Comparison of ENCODE assay signal across 16 mouse cellular contexts in the genomic region with DNA sequence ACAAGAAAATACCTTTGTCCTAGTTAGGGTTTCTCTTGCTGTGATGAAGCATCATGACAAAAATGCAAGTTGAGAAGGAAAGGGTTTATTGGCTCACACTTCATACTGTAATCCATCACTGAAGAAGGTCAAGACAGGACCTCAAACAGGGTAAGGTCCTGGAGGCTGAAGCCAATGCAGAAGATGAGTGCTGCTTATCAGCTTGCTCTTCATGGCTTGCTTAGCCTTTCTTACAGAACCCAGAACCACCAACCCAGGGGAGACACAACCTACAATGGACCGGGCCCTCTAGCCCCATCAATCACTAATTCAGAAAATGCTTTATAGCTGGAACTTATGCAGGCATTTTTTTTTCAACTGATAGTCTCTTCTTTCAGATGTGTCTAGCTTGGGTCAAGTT. TPM values are rescaled to one million over a fixed set of nuclear protein-coding genes. Genes with fewer than 3 reads are reported as not detected.
"Had no signal": no experiment of that assay in that cellular context is flagged by ENCODE, and none has a peak within 500 bp of the region (broad histone marks: within the 10 kb centered on the region; RNA-seq: fewer than 3 reads in every experiment).

No protein-coding gene starts in this region.

- H3K4me1 ChIP-seq: midbrain, embryonic 12.5 days; neural tube, embryonic 12.5 days; stomach, embryonic 15.5 days had no signal

- DNase-seq: lung, adult 18-20 months; lung, embryonic 14.5 days; lung, postnatal 10 days; lung, postnatal 4 days; midbrain, embryonic 14.5 days; right cerebral cortex, postnatal 14 days; thymus, adult 2 months; thymus, postnatal 25 days; thymus, postnatal 4 days had no signal

- H3K27ac ChIP-seq: liver, embryonic 14.5 days; midbrain, embryonic 12.5 days; neural tube, embryonic 12.5 days; stomach, embryonic 15.5 days; stomach, postnatal 0 days had no signal

- H3K27me3 ChIP-seq: midbrain, embryonic 12.5 days; neural tube, embryonic 12.5 days; stomach, embryonic 15.5 days had no signal

- H3K4me2 ChIP-seq: lung, embryonic 14.5 days; midbrain, embryonic 12.5 days; neural tube, embryonic 12.5 days; stomach, embryonic 15.5 days had no signal

- H3K9ac ChIP-seq: liver, embryonic 14.5 days; lung, embryonic 14.5 days; midbrain, embryonic 12.5 days; neural tube, embryonic 12.5 days; stomach, embryonic 15.5 days had no signal

- H3K9me3 ChIP-seq: midbrain, embryonic 12.5 days; neural tube, embryonic 12.5 days; stomach, embryonic 15.5 days had no signal

- H3K4me3 ChIP-seq: midbrain, embryonic 12.5 days; neural tube, embryonic 12.5 days; stomach, embryonic 15.5 days had no signal

- ATAC-seq: midbrain, embryonic 16.5 days had no signal

RNA-seq across cellular contexts. Expression of a gene that starts 39.2 kb away (rescaled TPM):
- total RNA-seq: neutrophil, adult 5-6 weeks had no signal
